Mouse (Mus musculus) ES-E14 (cell line): ENCODE data around the gene Tnfaip8l2.

Experiments used
- CHD2 ChIP-seq: IDR thresholded peaks from 2 replicates; pipeline ENCODE4 v1.6.1; 2014; ENCODE audit warnings: mild to moderate bottlenecking, low read depth, low read length, inconsistent platforms
- HCFC1 ChIP-seq: IDR thresholded peaks from 2 replicates; pipeline ENCODE4 v1.6.1; 2012; ENCODE audit warnings: low read length, inconsistent platforms, borderline replicate concordance; ENCODE audit not compliant: insufficient read depth
- MAFK ChIP-seq: IDR thresholded peaks from 2 replicates; pipeline ENCODE4 v1.6.1; 2014; ENCODE audit warnings: mild to moderate bottlenecking, low read depth, low read length, inconsistent platforms; ENCODE audit not compliant: insufficient read depth
- ZC3H11A ChIP-seq: IDR thresholded peaks from 2 replicates; pipeline ENCODE4 v1.6.1; 2012; ENCODE audit warnings: low read depth, mild to moderate bottlenecking, inconsistent platforms, low read length, borderline replicate concordance
- ZNF384 ChIP-seq: IDR thresholded peaks from 2 replicates; pipeline ENCODE4 v1.6.1; 2012; ENCODE audit warnings: low read depth, low read length, inconsistent platforms

GRCm38 (mm10) chr3:95140795-95141194 lies 1.4 kb downstream of the Tnfaip8l2 start:
- no peak for TF ChIP-seq MAFK
- no peak for TF ChIP-seq ZNF384
- no peak for TF ChIP-seq HCFC1
- no peak for TF ChIP-seq ZC3H11A
- no peak for TF ChIP-seq CHD2
